In the genomic region with DNA sequence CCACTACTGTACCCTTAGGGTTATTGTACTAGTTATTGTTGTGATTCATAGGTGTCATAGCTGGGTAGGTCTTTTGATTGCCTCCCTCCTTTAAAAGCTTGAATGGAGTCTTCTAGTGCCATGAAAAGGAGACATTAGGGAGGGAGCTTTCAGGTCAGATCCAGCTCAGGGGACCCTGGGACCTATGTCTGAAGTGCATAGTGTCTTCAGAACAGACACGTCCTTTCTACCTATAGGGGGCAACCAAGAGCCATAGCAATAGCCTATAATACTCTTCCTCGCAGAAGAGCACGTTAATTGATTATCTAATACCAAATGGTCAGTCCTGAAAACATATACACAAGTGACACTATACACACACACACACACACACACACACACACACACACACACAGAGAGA, we compare ENCODE assay signal across 8 mouse cellular contexts.
A peak's percentile ranks its signal among the peaks of the same experiment; 100 is the strongest.
DNase-seq lines count a peak whose midpoint lies in the region; ATAC-seq and TF ChIP-seq lines count a peak whose summit lies in the region.
"Had no signal": no experiment of that assay in that cellular context is flagged by ENCODE, and none has a peak within 500 bp of the region (broad histone marks: within the 10 kb centered on the region; RNA-seq: fewer than 3 reads in every experiment).

No protein-coding gene starts in this region.

- WGBS in kidney, adult 2 months: 19% methylated on average over 3 of the region's 3 CpGs
- 1% methylated on average over 3 of the region's 3 CpGs for WGBS in bone marrow, adult 2 months
- WGBS in lung, embryonic 14.5 days: 9% methylated on average over 3 of the region's 3 CpGs

- no peak for ATAC-seq in G1E (ENCODE audit: extremely low read depth, insufficient number of reproducible peaks, low FRiP score, poor library complexity, severe bottlenecking)
- ATAC-seq in lung, embryonic 14.5 days (ENCODE audit: insufficient read depth): no peak

- TF ChIP-seq CTCF in kidney, adult 2 months (conservative IDR thresholded peaks at IDR 0.05; ENCODE audit: insufficient read depth, insufficient read length, low read depth, low read length): peak; percentile 43
- peak; percentile 83 for TF ChIP-seq CTCF in G1E (IDR thresholded peaks at IDR 0.05; ENCODE audit: low read depth, low read length)
- TF ChIP-seq CTCF in bone marrow, adult 2 months (IDR thresholded peaks at IDR 0.05; ENCODE audit: control insufficient read depth, insufficient read depth, low read length): peak; percentile 15; the same call in 1 of the 2 replicates
- TF ChIP-seq CTCF in lung, embryonic 14.5 days (IDR thresholded peaks at IDR 0.05; ENCODE audit: low read depth): peak; percentile 80

- no peaks in the 10 kb centered on the region for H3K27me3 ChIP-seq in kidney, adult 2 months (replicated peaks; ENCODE audit: control insufficient read depth, insufficient read depth, low read length)
- peaks cover 29% of the 10 kb centered on the region for H3K27me3 ChIP-seq in G1E (ENCODE audit: insufficient read depth, low read length)
- no peaks in the 10 kb centered on the region for H3K27me3 ChIP-seq in lung, embryonic 14.5 days (ENCODE audit: insufficient read depth, low read length)
- H3K27me3 ChIP-seq: limb, embryonic 13.5 days had no signal

- no peaks in the 10 kb centered on the region for H3K9me3 ChIP-seq in G1E (replicated peaks)
- H3K9me3 ChIP-seq in lung, embryonic 14.5 days (ENCODE audit: low read depth, low read length): no peaks in the 10 kb centered on the region
- H3K9me3 ChIP-seq: limb, embryonic 13.5 days had no signal

- no peak overlapping the region for H3K4me2 ChIP-seq in lung, embryonic 14.5 days
- H3K4me2 ChIP-seq: limb, embryonic 13.5 days had no signal

- no peak for TF ChIP-seq POLR2A in kidney, adult 2 months (IDR thresholded peaks at IDR 0.05; ENCODE audit: low read depth, low read length)
- TF ChIP-seq POLR2A in bone marrow, adult 2 months (IDR thresholded peaks at IDR 0.05; ENCODE audit: borderline replicate concordance, control insufficient read depth, low read depth, low read length): no peak

- H3K4me1 ChIP-seq in kidney, adult 2 months (ENCODE audit: control insufficient read depth, insufficient read depth, low read length): no peaks in the 10 kb centered on the region
- peaks cover 16% of the 10 kb centered on the region for H3K4me1 ChIP-seq in G1E (ENCODE audit: insufficient read depth, low read depth, low read length)
- no peaks in the 10 kb centered on the region for H3K4me1 ChIP-seq in bone marrow, adult 2 months (ENCODE audit: control insufficient read depth, insufficient read depth, low read length)
- H3K4me1 ChIP-seq in lung, embryonic 14.5 days (ENCODE audit: insufficient read depth): no peaks in the 10 kb centered on the region

- no peaks in the 10 kb centered on the region for H3K36me3 ChIP-seq in kidney, adult 2 months (ENCODE audit: control insufficient read depth, insufficient read depth, low read length)
- no peaks in the 10 kb centered on the region for H3K36me3 ChIP-seq in G1E (replicated peaks)
- no peaks in the 10 kb centered on the region for H3K36me3 ChIP-seq in lung, embryonic 14.5 days (ENCODE audit: insufficient read depth)
- H3K36me3 ChIP-seq: limb, embryonic 13.5 days had no signal

- no peak overlapping the region for H3K27ac ChIP-seq in kidney, adult 2 months (ENCODE audit: insufficient read depth, low read depth, low read length)
- no peak overlapping the region for H3K27ac ChIP-seq in bone marrow, adult 2 months (ENCODE audit: control insufficient read depth, insufficient read depth, low read depth, low read length, poor library complexity)
- H3K27ac ChIP-seq in lung, embryonic 14.5 days (ENCODE audit: low read depth): no peak overlapping the region
- H3K27ac ChIP-seq: limb, embryonic 13.5 days had no signal

- no peak overlapping the region for H3K4me3 ChIP-seq in kidney, adult 2 months (ENCODE audit: insufficient read depth, low read depth, low read length)
- H3K4me3 ChIP-seq in G1E (ENCODE audit: low read depth, low read length): no peak overlapping the region
- H3K4me3 ChIP-seq in bone marrow, adult 2 months (replicated peaks; ENCODE audit: control insufficient read depth, low read depth, low read length): no peak overlapping the region
- no peak overlapping the region for H3K4me3 ChIP-seq in lung, embryonic 14.5 days (ENCODE audit: low read depth, low read length)
- H3K4me3 ChIP-seq: limb, embryonic 13.5 days had no signal

- no peak overlapping the region for H3K9ac ChIP-seq in lung, embryonic 14.5 days
- H3K9ac ChIP-seq: limb, embryonic 13.5 days had no signal

- peak; percentile 34 for DNase-seq in kidney, adult 2 months
- no peak for DNase-seq in kidney, adult 11 months
- no peak for DNase-seq in G1E (ENCODE audit: low spot score)
- DNase-seq in lung, embryonic 14.5 days: peak; percentile 83
- no peak for DNase-seq in left cerebral cortex, adult 9 months (ENCODE audit: low spot score in 2 of 2)
- no peak for DNase-seq in frontal cortex, postnatal 36 days (ENCODE audit: low spot score in 2 of 2)

Comparison
In these comparisons a context has a peak if more than half of its experiments do, and no peak if none do; other contexts are left out.
1. DNase-seq: peak in kidney, adult 2 months (single experiment) and lung, embryonic 14.5 days (single experiment); none in kidney, adult 11 months (single experiment), G1E (single experiment), left cerebral cortex, adult 9 months (0 of 2) and frontal cortex, postnatal 36 days (0 of 2).
2. CTCF ChIP-seq: peak in every context shown above with its lines; median percentile 83 in G1E; 80 in lung, embryonic 14.5 days; 43 in kidney, adult 2 months; 15 in bone marrow, adult 2 months.